Mouse (Mus musculus) cerebellum, postnatal 10 days (tissue): ENCODE results near the gene Cul9.

ENCODE experiments used
- DNase-seq, 2 experiments: peaks; one replicate each; pipeline ENCODE4 v3.0.0; 2021; ENCODE audit warnings: mixed read lengths in 2 of 2

Gene Cul9

DNA sequence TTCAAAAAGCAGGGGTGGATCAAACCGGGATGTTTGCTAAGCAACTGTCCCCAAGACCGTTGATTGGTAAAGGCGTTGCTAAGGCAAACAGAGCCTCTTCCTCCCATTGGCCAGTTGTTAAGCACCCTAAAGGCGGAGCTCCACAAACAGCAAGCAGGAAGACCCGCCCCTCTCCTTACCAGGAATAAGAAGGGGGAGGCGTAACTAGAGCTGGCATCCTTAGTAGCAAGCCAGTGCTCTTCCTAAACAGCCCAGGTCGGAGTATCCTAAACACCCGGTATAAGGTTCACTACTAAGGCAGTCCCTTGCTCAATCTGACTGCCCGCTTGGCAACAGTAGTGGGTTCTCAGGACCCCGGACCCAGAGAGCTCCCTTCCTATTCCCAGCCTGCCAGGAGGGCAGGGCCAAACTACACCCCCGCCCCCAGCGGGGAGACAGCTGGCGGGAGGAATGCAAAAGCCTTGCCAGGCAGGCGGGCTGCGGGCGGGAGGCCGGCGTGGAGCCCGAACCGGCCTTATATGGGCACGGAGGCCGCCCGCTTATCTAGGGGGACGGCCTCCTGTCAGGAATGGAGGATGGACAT is 6.7 kb upstream of the Cul9 start:
- peak; percentile 90 to 94 for DNase-seq

DNA sequence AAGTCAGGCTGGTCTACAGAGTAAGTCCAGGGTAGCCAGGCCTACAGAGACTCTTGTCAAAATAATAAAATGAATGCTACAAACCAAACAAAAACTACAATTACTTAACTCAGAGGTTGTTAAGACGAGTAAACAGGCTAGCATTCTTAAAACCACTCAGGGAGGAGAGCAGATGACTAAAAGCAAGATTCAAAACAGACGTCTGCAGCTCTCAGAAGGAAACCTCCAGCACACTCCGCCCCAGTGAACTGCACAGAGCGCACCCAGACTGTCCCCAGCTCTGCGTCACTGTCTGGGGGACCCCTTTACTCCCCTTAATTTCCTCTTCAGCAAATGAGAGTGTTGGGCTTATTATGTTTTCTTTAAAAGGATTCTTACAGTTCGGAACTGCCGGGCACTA is 6.0 kb upstream of the Cul9 start:
- no peak for DNase-seq

DNA sequence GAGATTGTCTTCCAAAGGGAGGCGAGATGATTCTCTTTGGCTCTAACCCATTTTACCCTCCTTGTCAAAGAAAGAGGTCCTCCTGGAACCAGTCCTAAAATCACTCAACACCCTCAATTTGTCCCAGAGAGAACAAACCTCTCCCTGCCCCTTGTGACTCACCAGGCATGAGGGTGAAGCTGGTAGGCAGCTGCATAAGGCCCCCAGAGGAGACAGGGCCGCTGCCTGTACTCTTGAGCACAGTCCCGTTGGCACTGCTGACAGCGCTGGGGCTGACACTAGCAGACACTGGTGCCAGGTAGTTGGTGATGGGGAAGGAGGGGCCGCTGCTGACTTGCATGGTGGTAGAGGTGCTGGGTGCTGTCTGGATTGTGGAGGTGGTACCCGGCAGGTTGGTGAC is 5.2 kb upstream of the Cul9 start:
- DNase-seq, result no peak

DNA sequence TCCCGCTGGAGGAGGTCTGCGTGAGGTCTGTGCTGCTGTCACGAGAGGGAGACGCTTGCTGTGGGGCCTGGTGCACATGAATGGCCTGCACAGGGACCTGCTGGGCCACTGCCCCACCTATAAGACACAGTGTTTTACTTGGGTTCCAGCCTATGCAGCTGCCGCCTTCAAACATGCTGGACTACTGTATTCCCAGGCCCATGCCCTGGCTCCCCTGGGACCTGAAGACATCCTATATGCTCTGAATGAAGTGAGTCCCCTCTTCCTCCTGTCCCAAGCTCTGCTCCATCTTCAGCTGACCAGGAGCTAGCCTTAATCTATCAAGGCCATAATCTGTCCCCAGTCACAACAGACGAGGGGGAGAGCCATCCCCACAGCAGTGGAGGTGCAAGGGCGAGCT is 4.7 kb upstream of the Cul9 start:
- DNase-seq, result no peak

DNA sequence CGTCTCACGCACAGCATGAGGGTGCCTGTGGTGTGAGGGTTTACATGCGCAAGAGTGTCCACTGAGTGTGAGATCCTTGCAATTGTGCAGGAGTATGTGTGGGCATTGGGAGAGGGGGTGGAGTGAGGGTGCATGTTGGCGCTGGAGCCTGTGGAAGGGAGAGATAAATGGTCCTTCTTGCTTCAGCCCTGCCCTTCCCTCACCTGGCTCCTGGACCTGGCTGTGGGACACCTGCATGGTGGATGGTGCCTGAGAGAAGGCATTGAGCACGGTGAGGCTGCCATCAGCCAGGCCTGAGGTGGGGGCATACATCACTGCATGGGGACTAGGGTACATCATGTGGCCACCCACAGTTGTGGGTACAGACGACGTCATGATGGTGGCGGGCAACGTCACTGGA is 3.5 kb upstream of the Cul9 start:
- no peak for DNase-seq

DNA sequence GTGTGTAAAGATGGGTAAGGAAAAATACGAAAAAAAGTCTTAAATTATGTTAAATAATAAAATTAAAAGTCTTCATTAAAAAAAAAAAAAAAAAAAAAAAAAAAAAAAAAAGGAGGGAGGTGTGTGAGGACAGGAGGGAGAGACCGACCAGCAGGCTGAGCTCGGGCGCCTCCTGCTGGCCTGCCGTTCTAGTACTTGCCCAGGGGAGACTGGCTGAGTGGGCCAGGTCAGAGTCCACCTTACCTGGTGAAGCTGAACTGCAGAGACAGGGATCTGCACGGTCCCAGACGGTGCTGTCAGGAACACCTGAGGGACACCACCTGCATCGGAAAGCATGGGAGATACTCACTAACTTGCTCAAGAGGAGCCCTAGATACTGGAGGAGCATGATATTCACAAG is 3.0 kb upstream of the Cul9 start:
- DNase-seq, result peak; percentile 78 to 82

DNA sequence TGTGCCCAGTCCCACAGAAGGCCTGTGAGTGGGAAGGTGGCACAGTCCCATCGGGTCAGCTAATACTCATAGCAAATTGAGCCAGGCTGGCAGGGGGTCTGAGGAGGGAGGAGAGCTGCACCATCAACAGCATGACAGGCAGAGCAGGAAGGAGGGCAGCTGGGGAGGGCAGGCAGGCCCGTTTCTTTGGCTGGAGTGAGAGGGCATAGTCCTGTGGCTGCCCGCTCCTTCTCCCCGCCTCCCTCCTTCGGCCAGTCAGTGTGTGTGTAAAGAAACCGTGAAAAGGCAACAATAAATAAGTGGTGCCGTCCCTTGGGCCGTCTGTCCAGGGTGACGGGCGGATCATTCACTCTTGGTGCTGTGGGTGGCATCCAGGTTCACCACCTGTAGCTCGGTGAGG is 2.6 kb upstream of the Cul9 start:
- peak; percentile 31 to 32 for DNase-seq

DNA sequence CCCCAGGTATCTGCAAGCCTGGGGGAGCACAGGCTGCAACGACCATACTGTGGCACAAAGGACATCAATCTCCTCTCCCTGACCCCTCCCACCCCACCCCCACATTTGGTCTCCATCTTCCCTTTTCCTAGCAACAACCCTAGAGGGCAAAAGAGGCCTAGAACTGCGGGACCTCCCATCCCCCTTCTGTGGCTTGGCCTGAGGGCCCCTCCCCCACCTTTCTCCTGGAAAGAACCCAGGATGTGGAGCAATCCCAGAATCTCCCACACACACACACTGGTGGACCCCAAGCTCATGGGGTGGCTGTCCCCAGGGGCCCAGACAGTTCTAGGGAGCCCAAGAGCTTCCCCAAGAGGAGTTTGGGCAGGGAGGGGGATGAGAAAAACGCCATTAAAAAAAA is 1.7 kb upstream of the Cul9 start:
- peak; percentile 50 to 55 for DNase-seq

DNA sequence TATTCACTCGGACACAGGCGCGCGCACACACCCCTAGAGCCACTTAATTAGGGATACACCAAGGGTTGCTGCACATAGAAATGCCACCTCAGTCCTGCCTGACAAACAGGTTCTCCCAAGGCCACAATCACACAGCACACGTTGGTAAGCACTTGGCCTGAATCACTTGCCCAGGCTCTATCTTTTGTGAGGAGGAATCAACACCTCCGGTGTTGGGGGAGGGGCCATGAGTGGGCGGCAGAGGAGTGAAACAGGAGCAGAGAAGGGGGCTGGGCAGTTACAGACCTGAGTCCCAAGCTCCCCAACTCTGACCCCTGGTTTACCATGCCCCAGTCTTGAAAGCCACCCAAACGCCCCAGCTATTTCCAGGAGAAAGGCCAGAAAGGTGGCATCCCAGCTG is 807 bp upstream of the Cul9 start:
- peak; percentile 33 to 38 for DNase-seq

DNA sequence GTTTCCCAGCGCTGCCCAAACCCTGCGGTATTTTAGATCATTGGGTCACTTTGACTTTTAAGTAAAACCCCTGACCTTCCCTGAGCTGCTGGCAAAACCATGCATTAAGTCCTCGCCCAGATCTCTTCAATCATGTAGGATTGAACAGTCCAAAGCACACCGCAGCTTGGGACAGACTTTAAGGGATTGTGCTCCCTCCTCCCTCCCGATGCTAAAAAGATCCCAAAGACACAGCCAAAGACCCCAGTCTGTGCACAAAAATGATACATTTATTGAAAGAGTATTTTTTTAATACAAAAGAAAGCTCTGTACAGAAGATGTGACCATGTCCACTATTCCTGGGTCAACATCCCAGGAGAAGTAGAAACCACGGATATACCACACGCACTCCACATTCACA is 403 bp upstream of the Cul9 start:
- DNase-seq, result no peak

DNA sequence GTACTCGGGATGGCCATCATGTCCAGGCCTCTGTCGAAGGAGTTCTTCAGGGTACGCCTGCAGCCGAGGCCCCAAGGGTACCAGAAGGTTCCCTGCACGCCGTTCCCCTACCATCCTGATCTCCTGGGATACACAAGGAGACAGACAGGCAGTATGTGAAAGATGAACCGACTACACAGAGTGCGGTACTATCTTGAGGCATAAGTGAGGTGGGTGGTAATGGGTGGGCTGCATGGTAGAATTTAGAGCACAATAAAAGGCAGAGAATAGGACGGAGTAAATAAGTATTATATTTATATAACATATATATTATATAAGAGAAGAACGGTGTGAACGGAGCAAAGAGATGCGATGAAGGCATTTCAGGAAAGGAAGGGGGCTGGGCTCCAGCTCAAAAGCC is 2.5 kb downstream of the Cul9 start:
- DNase-seq, result no peak

DNA sequence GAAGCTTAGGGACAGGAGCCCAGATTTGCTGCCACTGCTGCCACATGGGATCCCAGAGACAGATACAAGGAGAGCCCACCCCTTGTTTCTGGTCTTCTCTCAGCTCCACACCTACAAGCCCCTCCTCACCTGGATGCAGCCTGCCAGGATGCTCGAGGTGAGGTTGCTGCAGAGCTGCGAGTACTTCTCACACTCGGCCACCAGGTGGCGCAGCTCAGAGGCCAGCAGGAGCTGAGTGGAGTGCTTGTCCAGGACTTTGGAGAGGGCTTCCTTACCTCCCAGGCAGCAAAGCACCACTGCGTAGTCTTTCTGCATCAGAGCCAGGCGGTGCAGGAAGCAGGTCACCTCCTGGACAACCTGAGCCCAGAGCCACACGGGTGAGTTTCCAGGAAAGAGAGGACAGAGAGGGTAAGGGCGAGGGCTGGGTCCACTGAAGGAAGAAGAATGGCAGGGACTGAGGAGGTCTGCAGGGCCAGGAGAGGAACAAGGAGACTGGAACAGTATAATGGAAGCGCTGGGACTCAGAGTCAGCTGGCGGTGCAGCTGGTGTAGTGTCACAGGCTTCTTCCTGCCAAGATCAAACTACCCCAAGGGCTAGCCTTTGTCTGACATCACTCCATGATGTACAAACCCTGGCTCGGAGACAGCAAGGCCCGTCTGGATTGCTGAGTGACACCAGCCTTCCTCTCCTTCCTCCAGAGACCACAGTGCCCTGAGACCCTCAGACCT is 20.4 kb downstream of the Cul9 start:
- peak; percentile 90 to 92 for DNase-seq

DNA sequence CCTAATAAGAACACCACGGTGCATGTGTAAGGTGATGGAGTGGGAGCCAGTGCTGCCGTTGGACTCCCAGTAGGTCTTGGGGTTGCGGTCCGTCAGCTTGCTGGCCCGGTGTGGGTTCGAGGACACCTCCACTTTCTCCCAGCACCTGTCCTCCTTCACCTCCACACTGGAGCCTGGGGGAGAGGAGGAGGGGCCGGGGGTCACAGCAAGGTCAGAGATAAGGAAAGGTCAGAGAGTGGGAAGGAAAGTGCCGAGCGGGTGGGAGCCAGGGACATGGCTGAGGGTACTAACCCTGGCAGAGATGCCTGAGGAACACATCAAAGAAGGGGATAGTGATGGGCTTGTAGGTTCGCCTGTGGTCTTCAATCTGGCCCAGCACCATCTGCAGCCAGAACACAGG is 21.1 kb downstream of the Cul9 start:
- no peak for DNase-seq

DNA sequence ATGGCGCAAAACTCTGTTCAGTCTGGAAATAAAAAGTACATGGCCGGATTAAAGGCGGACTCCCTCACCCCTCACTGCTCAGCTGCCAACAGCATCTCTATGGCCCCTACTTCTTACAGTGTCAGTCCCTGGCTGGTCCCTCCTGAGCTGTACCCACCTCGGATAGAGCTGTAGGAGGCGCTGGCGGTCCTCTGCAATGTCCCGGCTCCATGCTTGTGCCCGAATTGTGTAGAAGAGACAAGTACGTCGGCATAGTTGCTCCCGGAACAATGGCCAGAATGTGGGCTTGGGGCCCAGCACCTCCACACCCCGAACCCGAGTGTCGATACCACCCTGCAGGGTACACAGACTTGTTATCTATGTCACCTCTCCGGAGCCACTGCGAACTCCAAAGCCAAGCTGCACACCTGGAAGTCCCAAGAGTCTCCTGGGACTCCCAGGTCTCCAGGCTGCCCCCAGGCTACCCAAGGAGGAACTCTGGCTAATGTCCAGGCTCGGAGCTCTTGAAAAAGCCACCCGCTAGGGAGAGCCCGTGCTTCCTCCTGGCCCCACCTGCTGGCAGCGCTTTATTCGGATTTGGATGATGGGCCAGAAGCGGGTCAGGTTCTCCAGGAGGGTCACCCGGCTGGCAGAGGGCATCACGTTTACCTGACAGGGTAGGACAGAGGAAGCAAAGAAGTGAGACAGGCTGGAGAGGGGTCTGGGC is 24.1 kb downstream of the Cul9 start:
- peak; percentile 33 to 43 for DNase-seq

DNA sequence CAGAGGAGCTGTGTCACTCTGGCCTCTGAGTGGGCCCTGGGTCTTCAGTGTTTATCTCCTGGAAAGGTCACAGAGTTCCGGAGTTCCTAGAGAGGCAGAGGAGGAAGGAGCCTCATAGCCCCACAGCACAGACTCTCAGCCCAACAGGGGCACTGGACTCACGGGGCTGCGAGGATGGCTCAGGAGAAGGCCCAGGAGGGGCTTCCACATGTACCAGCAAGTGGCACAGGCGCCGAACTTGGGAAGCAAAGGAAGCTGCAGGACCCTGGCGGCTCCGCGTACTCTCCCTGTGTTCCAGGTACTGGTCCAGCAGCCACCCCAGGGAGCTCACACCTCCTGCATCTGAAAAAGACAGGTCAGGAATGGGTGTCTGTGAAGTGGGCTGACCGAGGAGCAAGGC is 25.0 kb downstream of the Cul9 start:
- DNase-seq, result no peak

DNA sequence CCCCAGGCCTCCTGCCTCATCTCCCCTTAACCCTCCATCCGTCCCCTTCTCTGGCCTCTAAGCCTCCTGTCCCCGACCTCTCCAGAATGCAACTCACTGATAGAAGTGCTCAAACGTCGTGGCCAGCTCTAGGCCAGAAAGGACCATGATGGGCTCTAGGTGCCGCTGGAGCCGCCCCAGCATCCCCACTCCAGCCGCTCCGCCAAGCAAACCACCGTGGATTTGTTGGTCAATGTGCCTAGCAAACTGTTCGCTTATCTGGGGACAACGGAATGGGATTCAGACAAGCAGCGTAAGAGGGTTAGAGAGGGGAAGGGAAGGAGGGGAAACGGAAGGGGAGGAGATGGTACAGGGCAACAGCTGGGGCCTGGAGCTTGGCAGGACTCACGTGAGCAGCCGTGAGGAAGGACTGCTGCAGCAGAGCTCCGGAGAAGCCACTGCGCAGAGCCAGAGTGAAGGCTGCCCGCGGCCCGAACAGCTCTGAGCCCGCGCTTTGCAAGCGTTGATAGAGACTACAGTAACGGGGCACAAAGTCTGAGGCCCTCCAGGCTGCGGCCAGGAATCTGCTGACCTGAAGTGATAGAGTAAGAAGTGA is 25.7 kb downstream of the Cul9 start:
- peak in 1 of 2 experiments; percentile 39 for DNase-seq

DNA sequence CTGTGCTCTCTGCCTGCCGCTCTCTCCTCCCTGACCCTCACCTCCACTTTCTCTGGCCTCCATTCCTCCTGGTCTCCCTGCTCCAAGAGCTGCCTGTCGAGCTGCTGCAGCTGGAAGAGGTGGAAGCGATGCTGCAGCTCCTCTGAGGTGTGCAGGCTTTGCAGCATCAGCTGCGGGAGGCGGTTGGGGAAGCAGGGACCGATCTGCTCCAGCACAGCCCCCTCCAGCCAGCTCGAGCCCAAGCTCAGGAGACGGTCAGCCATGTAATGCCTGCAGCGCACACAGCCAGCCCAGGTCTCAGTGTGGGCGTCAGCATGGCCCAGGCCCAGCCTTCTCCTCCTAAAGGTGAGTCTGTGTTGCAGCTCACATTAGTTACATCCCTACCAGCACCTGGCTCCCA is 26.2 kb downstream of the Cul9 start:
- DNase-seq, result no peak

DNA sequence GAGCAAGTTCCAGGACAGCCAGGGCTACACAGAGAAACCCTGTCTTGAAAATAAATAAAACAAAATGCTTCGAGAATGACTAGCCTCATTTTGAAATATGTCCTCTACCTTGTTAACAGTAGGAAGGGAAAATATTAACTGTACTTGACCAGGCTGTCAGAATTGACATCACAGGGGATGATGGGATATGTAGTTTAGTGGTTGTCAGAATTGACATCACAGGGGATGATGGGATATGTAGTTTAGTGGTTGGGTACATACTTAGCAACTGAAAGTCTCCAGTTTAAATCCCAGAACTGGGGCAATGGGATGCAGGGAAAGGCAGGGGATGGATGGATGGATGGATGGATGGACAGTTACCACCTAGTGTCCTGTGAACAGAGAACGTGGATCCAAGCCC is 32.9 kb downstream of the Cul9 start:
- DNase-seq, result no peak

DNA sequence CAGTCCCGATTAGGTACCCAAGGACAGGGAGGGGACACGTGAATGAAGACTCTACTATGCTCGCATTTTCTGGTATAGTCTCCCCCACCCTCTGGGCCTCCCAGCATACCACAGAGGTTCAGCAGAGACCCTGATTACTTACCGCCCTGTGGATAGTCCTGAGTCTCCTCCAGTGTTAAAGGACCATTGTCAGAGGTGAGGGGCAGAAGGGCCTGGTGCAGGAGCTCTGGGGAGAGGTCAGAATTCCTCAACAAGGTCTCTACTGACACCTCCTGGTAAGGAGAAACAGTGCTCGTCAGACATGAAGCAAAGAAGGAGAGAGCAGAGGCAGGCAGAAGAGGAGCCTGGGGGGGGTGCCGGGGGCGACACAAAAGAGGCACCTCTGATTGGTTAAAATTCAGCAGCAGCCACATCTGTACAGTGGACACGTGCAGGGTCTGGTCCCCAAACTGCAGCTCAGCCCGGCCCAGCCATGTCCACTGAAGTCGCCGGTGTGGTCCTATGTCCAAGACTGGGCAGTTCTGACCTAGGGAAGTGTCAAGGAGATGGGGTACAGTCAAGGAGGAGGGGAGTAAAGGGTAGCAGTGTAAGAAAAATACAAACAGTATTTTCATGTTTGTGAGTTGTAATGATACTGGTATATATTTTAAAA is 35.0 kb downstream of the Cul9 start:
- DNase-seq, result peak; percentile 57 to 67

DNA sequence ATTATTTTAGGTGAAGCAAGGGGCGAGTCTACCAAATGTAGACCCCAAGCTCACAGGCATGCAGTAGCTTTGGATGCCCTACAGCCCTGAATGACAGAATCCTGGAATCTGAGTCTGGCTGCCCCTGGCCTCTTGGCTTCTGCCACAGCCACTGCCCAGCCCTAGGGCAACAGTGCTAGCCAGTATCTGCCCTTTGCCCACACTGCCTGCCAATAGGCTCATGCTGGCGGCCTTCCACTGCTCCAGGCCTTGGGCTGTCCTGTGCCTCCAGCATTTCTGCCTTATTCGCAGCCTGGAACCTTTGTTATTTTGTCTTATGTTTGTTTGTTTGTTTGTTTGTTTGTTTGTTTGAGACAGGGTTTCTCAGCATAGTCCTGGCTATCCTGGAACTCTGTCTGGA is 40.6 kb downstream of the Cul9 start:
- peak in 1 of 2 experiments; percentile 50 for DNase-seq

DNA sequence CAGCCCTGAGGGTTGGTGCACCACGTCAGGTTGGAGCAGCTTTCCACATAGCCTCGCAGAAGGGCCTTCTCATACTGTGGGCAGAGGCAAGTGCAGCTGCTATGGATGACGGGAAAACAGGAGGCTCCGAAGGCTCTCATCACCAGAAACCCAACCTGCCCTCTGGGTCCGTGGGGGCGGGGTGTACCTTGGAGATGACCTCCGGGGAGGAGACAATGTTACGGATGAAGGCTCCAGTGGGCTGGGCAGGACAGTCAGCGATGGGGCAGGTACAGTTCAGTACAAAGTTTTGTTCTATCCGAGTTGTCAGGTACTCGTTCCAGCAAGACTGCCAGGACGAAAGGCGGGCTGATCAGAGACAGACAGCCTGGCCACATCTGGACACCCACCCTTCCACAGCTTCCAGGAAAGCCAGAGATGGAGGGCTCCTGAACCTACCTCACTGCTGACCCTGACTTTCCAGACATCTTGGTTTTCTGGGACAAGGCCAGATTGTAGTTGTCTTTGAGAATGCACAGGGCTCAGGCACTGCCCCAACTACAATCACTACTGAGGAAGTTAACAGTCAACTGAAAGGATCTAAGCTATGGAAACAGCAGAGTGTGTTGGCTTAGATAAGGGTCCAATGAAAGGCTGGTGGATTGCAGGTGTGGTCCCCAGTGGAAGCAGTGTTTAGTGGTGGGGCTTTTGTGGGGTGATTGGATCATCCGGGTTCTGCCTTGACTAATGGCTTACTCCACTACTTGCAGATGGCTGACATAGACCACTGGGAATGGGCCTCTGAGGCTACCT is 42.1 kb downstream of the Cul9 start:
- DNase-seq, result no peak

DNA sequence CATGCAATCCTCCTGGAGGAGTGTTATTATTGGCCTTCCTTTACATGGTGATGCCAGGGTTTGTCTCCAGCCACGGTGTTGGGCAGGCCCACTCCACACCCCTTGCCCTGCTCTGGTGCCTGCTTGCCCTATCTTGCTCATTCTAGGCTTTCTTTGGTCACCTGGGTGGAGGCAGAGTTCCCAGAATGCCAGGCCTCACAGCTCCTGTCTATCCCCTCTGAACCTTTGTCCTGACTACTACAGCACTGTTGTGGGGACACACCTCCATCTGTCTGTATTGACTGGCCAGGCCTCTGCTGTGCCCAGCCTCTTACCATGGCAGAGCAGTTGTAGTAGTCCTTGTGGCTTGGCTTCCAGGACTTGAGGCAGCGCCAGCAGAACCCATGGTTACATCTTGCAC is 43.4 kb downstream of the Cul9 start:
- DNase-seq, result peak in 1 of 2 experiments; percentile 48

DNA sequence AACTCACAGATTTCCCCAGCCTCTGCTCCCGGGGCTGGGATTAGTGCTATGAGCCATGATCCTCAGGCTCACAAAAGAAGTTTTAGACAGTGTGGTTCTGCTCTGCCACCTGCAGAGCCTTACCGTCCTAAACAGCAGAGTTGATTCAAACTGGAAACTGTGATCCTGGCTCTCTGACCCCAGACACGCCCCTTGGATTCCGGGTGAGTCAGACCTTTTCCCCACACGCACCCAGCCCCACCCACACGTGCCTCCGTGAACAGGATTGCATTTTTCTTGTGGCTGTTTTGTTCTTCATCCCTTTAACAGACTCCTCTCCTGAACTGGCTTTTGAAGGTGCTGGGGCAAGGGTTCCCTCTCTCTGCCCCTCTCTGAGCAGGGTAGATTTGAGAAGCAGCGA is 48.2 kb downstream of the Cul9 start:
- no peak for DNase-seq
